Mouse (Mus musculus) C2C12 (cell line): ENCODE results near the gene Bdnf. TPM values are rescaled to one million over a fixed set of nuclear protein-coding genes. Genes with fewer than 3 reads are reported as not detected.

Source experiments
- H3K27me3 ChIP-seq: one replicate; pipeline ENCODE4 v1.6.1; 2011; ENCODE audit not compliant: control insufficient read depth, insufficient read depth, insufficient read length
- H3K36me3 ChIP-seq: one replicate; pipeline ENCODE4 v1.6.1; 2011; ENCODE audit not compliant: control insufficient read depth, insufficient read depth
- H3K4me3 ChIP-seq: one replicate; pipeline ENCODE4 v1.5.1; 2011; ENCODE audit warnings: mild to moderate bottlenecking, control low read depth; ENCODE audit not compliant: poor library complexity, insufficient read depth, severe bottlenecking
- H3K79me2 ChIP-seq: one replicate; pipeline ENCODE4 v1.6.1; 2011; ENCODE audit not compliant: control insufficient read depth, insufficient read depth
- H3K79me3 ChIP-seq: one replicate; pipeline ENCODE4 v1.6.1; 2011; ENCODE audit warnings: low read depth, control low read depth
- H3ac ChIP-seq: one replicate; pipeline ENCODE3; 2011; ENCODE audit warnings: low read depth; ENCODE audit not compliant: control insufficient read depth, insufficient read length
- CEBPB ChIP-seq: IDR thresholded peaks from one replicate; pipeline ENCODE4 v1.6.1; 2011; ENCODE audit warnings: low read depth, mild to moderate bottlenecking, control low read depth, moderate library complexity
- CTCF ChIP-seq: IDR thresholded peaks from one replicate; pipeline ENCODE4 v1.5.1; 2011; ENCODE audit not compliant: control insufficient read depth, insufficient read depth, insufficient read length
- FOSL1 ChIP-seq: IDR thresholded peaks from one replicate; pipeline ENCODE4 v1.8.0; 2011; ENCODE audit warnings: mild to moderate bottlenecking, low read length; ENCODE audit not compliant: poor library complexity, insufficient read depth, severe bottlenecking
- MAX ChIP-seq: IDR thresholded peaks from one replicate; pipeline ENCODE4 v1.6.1; 2011; ENCODE audit warnings: mild to moderate bottlenecking, control low read depth
- MYOD1 ChIP-seq: IDR thresholded peaks from one replicate; pipeline ENCODE4 v1.6.1; 2011; ENCODE audit warnings: low read depth; ENCODE audit not compliant: control insufficient read depth, insufficient read length
- MYOG ChIP-seq: IDR thresholded peaks from one replicate; pipeline ENCODE4 v1.6.1; 2011; ENCODE audit not compliant: control insufficient read depth, insufficient read length; ENCODE audit errors: extremely low read depth
- USF1 ChIP-seq: IDR thresholded peaks from one replicate; pipeline ENCODE4 v1.6.1; 2011; ENCODE audit warnings: low read depth, mild to moderate bottlenecking, control low read depth, moderate library complexity
- polyA plus RNA-seq: library from polyadenylated mRNA; unstranded; fragments of >200 nt; fragmentation: generic; extraction: Trizol; gene quantifications from one replicate; pipeline ENCODE4 v1.2.1, GENCODE M21; 2012; ENCODE audit warnings: missing spikeins

Gene Bdnf
- polyA plus RNA-seq, 1 experiment: 4.5 TPM

DNA sequence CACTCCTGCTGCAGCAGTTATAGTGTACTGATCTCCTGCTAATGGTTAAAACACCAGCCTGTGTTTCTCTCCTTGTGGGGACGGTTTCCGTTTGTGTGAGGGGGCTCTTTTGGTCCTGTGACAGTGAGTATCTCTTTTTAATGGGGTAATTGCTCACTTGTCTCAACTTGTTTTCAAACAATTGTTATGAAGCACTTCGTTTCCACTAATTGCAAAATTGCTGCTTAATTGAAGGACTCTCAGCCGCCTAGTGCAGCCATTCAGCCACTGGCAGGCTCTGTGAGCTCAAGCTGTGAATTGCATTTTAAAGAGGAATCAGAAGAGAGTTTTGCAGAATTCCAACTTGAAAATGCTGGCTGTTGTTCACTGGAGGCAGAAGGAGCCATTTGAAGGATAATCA lies 22.7 kb downstream of the Bdnf start:
- TF ChIP-seq MAX (no peak), USF1 (no peak), MYOD1 (no peak), CTCF (no peak), CEBPB (no peak), FOSL1 (no peak), MYOG (no peak)
- Histone ChIP-seq H3ac (no peak overlapping the region), H3K36me3 (no peaks in the 10 kb centered on the region), H3K27me3 (no peaks in the 10 kb centered on the region), H3K79me3 (peaks cover 76% of the 10 kb centered on the region), H3K79me2 (peaks cover 87% of the 10 kb centered on the region), H3K4me3 (no peak overlapping the region)

DNA sequence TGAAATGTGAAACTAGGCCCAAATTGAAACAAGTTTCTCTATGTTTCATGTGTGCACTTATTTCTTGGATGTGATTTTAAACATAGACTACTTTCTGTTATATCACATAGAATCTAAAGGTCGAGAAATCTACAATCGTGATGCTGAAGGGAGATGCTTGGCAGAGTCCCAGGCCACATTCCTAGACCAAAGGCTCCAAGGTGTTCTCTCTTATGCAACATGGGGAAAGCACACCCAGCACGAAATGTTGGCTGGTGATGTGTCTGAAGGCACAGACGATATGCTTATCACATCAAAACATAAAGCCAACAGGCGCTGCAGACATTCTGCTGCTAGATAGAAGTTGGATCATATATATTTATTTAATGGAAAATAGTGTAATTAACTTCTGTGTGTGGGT lies 25.8 kb downstream of the Bdnf start:
- Histone ChIP-seq H3K36me3 (no peaks in the 10 kb centered on the region), H3K27me3 (no peaks in the 10 kb centered on the region), H3K79me2 (peaks cover 100% of the 10 kb centered on the region), H3K79me3 (peaks cover 80% of the 10 kb centered on the region), H3ac (no peak overlapping the region), H3K4me3 (no peak overlapping the region)
- TF ChIP-seq CTCF (no peak), MAX (no peak), MYOG (no peak), CEBPB (no peak), MYOD1 (no peak), USF1 (no peak), FOSL1 (no peak)

DNA sequence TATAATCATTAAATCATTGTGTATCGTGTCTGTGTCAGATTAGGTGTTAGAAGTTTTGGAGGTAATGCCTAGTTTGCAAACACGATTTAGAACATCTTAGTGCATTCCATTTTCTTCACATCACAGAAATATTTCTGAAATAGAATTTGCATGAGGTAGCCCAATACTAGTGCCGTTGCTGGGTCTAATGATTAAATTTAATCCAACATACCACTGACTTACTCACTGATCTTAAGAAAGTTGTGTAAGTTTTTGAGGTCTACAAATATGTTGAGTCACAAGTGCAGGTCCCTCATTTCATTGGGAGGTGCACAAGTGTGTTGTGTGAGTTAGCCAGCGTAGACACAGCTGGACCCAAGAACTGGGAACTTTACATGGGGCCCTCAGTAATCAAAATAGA lies 29.1 kb downstream of the Bdnf start:
- Histone ChIP-seq H3K79me2 (peaks cover 99% of the 10 kb centered on the region), H3K27me3 (no peaks in the 10 kb centered on the region), H3K79me3 (peaks cover 74% of the 10 kb centered on the region), H3ac (no peak overlapping the region), H3K4me3 (no peak overlapping the region), H3K36me3 (peaks cover 10% of the 10 kb centered on the region)
- TF ChIP-seq CEBPB: no peak
- TF ChIP-seq USF1: no peak
- TF ChIP-seq CTCF: no peak
- no peak for TF ChIP-seq FOSL1
- no peak for TF ChIP-seq MYOD1
- TF ChIP-seq MYOG: no peak
- TF ChIP-seq MAX: no peak

DNA sequence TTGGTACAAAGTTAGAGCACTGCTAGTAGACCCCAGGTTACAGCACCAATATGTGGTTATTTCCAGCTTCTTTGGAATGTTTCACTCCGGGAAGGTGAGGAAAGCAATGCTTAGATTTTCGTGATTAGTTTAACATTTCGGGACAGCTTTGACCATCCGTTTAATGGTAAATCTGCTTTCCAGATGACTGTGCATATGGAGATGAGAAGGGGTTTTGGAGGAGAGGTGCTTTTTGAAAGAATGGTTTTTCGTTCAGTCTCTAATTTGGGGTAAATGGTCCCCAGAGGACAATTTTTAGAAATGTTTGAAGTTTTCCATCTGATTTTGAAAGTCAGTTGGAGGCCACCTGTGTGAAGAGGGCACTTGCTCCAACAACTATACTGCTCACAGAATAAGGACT lies 29.6 kb downstream of the Bdnf start:
- no peak overlapping the region for H3K4me3 ChIP-seq
- TF ChIP-seq MAX (no peak), FOSL1 (no peak), MYOG (no peak), USF1 (no peak), MYOD1 (no peak), CEBPB (no peak), CTCF (no peak)
- peaks cover 99% of the 10 kb centered on the region for H3K79me2 ChIP-seq
- H3K27me3 ChIP-seq: no peaks in the 10 kb centered on the region
- peaks cover 10% of the 10 kb centered on the region for H3K36me3 ChIP-seq
- no peak overlapping the region for H3ac ChIP-seq
- peaks cover 71% of the 10 kb centered on the region for H3K79me3 ChIP-seq

DNA sequence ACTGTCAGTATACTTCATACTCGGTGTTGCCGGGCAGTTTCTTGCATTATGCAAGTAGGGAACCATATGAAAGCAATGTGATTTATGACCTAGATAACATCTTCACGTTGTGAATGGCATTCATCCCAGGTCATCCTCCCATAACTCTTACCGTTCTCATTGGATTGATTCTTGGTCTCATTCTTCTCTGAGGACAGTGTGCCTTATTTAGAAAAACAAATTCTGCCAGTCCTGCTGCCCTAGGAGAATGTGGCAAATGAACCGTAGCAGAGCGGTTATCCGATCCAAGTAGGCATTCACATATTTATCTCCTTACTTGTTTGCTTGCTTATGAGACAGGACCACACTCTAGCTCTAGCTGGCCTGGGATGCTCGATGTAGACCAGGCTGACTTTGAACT lies 32.0 kb downstream of the Bdnf start:
- peaks cover 17% of the 10 kb centered on the region for H3K36me3 ChIP-seq
- no peak for TF ChIP-seq CEBPB
- no peak for TF ChIP-seq CTCF
- no peak for TF ChIP-seq FOSL1
- no peak for TF ChIP-seq USF1
- TF ChIP-seq MYOD1: no peak
- no peak for TF ChIP-seq MYOG
- TF ChIP-seq MAX: no peak
- peaks cover 99% of the 10 kb centered on the region for H3K79me2 ChIP-seq
- no peaks in the 10 kb centered on the region for H3K27me3 ChIP-seq
- no peak overlapping the region for H3ac ChIP-seq
- peaks cover 67% of the 10 kb centered on the region for H3K79me3 ChIP-seq
- no peak overlapping the region for H3K4me3 ChIP-seq

DNA sequence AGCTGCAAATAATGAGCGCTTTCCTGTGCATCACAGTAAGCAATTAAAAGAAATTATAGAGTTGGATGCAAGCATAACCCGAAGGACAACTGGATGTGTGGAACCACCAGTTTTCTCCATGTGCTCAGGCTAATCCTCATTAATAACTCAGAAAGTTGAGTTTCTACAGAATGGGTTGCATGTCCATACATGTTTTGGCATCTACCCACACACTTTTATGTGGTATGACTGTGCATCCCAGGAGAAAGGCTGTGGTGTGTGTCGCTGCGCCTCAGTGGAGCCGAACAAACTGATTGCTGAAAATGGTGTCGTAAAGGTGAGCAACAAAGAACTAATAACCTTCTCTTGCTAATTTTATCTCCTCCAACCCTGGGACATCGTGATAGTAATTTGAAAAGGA lies 34.8 kb downstream of the Bdnf start:
- Histone ChIP-seq H3K36me3 (peaks cover 17% of the 10 kb centered on the region), H3K27me3 (no peaks in the 10 kb centered on the region), H3K79me3 (peaks cover 56% of the 10 kb centered on the region), H3K4me3 (no peak overlapping the region), H3ac (no peak overlapping the region), H3K79me2 (peaks cover 99% of the 10 kb centered on the region)
- no peak for TF ChIP-seq CTCF
